Mouse (Mus musculus) heart, embryonic 11.5 days (tissue): ENCODE results near the gene Rhoa. TPM values are rescaled to one million over a fixed set of nuclear protein-coding genes. Genes with fewer than 3 reads are reported as not detected.
A peak's percentile ranks its signal among the peaks of the same experiment; 100 is the strongest.

Experiments
- ATAC-seq: fragments of 200-750 bp; cut with Nextera tagmentation; replicated peaks from 2 replicates; pipeline ENCODE4 v1.8.0; 2017; ENCODE audit warnings: moderate library complexity; ENCODE audit not compliant: insufficient number of reproducible peaks, low FRiP score, low TSS enrichment
- H3K27ac ChIP-seq: fragments of 300-500 bp; sonication (generic); 2 replicates; pipeline ENCODE4 v1.5.1; 2014; ENCODE audit warnings: mild to moderate bottlenecking, low read depth, low read length
- H3K27me3 ChIP-seq: fragments of 300-500 bp; sonication (generic); 2 replicates; pipeline ENCODE4 v1.6.1; 2014; ENCODE audit warnings: mild to moderate bottlenecking, low read length, mixed read lengths; ENCODE audit not compliant: control insufficient read depth, insufficient read depth
- H3K36me3 ChIP-seq: fragments of 300-500 bp; sonication (generic); 2 replicates; pipeline ENCODE4 v1.6.1; 2014; ENCODE audit warnings: mild to moderate bottlenecking, low read length, moderate library complexity, mixed read lengths; ENCODE audit not compliant: control insufficient read depth, insufficient read depth
- H3K4me1 ChIP-seq: fragments of 300-500 bp; sonication (generic); 2 replicates; pipeline ENCODE4 v1.6.1; 2014; ENCODE audit warnings: low read length; ENCODE audit not compliant: control insufficient read depth, insufficient read depth
- H3K4me2 ChIP-seq: fragments of 300-500 bp; sonication (generic); 2 replicates; pipeline ENCODE4 v1.6.1; 2014; ENCODE audit warnings: mild to moderate bottlenecking, moderate library complexity
- H3K4me3 ChIP-seq: fragments of 300-500 bp; sonication (generic); 2 replicates; pipeline ENCODE4 v1.5.1; 2014; ENCODE audit warnings: low read depth, low read length
- H3K9ac ChIP-seq: fragments of 300-500 bp; sonication (generic); 2 replicates; pipeline ENCODE4 v1.6.1; 2014; ENCODE audit warnings: mild to moderate bottlenecking, low read depth, low read length, moderate library complexity
- H3K9me3 ChIP-seq: fragments of 300-500 bp; sonication (generic); replicated peaks from 2 replicates; pipeline ENCODE4 v1.6.1; 2016; ENCODE audit warnings: low read length; ENCODE audit not compliant: control insufficient read depth
- WGBS: fragments of 180-500 bp; shearing (Covaris S2); extraction: QIAGEN DNeasy Blood & Tissue Kit; methylation state at CpG from one replicate; pipeline ENCODE4 v1.1.7; 2014; ENCODE audit not compliant: insufficient replicate concordance; 5-methylcytosine and 5-hydroxymethylcytosine counted together
- polyA plus RNA-seq: library from polyadenylated mRNA; unstranded; fragments of >200 nt; fragmentation: Nextera tagmentation; extraction: Ambion mirVana; gene quantifications from 2 replicates; pipeline ENCODE4 v1.2.1, GENCODE M21; 2014

The Rhoa gene
- polyA plus RNA-seq, 1 experiment from 2014 or later, result 277 TPM

DNA sequence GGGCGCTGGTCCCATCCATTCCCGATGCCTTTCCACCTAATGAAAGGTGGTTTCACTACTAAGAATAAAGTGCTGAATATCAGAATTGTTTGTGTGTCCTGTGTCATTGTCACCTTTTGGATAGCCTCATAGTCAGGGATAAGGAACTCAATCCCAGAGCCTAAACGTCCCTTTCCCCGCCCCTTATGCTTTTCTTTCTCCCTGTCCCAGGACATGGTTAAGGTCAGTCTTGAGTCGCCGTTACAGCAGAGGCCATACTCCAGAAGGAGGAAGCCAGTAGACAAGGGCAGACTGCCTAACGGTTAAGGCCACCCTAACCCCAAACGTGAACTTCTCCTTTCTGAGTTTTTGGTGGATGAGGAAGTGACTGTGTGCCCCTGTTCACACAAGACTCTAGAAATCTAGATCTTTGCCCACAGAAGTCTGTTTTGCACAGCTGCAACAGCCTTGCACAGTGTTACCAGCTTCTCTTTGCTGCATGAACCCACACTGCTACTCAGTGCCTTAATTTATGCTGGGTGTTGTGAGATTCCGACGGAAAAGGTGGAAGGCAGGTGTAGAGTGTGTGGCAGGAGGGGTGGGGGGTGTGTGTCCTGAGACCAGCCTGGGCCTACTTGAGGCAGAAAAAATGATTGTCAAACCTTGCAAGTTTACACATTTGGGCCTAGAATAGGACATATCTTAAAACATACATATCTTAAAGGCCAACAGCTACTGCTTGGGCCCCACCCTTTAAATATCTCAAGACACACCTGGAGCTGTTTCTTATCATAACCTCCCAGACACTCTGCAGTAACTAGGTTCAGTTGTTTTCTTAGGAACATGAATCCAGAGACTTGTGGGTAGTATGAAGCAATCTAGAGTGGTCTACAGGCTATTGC, 34.6 kb downstream of the Rhoa start:
- Histone ChIP-seq H3K9ac (peak overlapping the region; percentile 97), H3K4me2 (peak overlapping the region; percentile 77), H3K9me3 (no peaks in the 10 kb centered on the region), H3K36me3 (no peaks in the 10 kb centered on the region; the same call in 1 of the 2 replicates), H3K27ac (peak overlapping the region; percentile 98), H3K27me3 (no peaks in the 10 kb centered on the region), H3K4me1 (peaks cover 26% of the 10 kb centered on the region), H3K4me3 (peak overlapping the region; percentile 85)
- 48% methylated on average over 10 of the region's 10 CpGs for WGBS
- peak; percentile 64 for ATAC-seq

DNA sequence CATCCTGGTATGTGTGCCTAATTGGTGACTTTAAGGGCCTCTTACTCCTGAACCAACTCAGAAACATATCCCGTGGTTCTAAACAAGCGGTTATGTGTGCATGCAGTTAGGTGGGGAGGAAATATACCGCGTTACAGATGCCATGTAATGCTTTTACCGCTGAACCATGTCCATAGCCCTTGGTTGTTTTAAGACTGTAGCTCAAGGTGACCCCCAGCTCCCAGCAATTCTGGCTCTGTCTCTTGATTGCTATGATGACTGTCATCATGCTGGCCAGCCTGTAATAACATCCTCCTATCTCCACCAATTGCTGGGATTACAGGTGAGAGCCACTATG, 35.2 kb downstream of the Rhoa start:
- no peaks in the 10 kb centered on the region for H3K27me3 ChIP-seq
- ATAC-seq, result no peak
- no peaks in the 10 kb centered on the region; the same call in 1 of the 2 replicates for H3K36me3 ChIP-seq
- H3K4me1 ChIP-seq, result peaks cover 26% of the 10 kb centered on the region
- H3K4me2 ChIP-seq, result peak overlapping the region; percentile 77
- peak overlapping the region; percentile 23; the same call in 1 of the 2 replicates for H3K4me3 ChIP-seq
- H3K9ac ChIP-seq, result peak overlapping the region; percentile 97
- H3K9me3 ChIP-seq, result no peaks in the 10 kb centered on the region
- WGBS, result 79% methylated on average over 5 of the region's 5 CpGs
- peak overlapping the region; percentile 98 for H3K27ac ChIP-seq

DNA sequence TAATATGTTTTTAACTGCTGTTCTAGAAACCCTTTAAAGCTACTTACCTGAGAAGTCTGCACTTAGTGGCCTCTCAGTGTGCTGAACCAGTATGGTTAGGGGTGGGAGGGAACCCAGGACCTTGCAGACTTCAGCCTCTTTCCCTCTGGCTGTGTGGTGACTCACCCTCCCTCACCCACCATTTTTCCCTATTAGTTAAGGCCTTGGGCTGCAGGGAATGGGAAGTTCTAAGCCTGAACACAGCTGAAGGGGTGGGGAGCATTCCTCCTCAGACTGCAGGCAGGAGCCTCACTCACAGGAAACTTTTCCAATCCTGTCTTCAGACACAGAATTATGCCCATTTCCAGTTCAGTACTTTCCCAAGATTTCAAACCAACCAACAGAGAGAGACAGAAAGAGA, 35.9 kb downstream of the Rhoa start:
- peaks cover 26% of the 10 kb centered on the region for H3K4me1 ChIP-seq
- no peaks in the 10 kb centered on the region for H3K27me3 ChIP-seq
- no peaks in the 10 kb centered on the region for H3K9me3 ChIP-seq
- peak overlapping the region; percentile 77 for H3K4me2 ChIP-seq
- no peak overlapping the region for H3K4me3 ChIP-seq
- no peaks in the 10 kb centered on the region; the same call in 1 of the 2 replicates for H3K36me3 ChIP-seq
- peak overlapping the region; percentile 98 for H3K27ac ChIP-seq
- no peak for ATAC-seq
- peak overlapping the region; percentile 28; the same call in 1 of the 2 replicates for H3K9ac ChIP-seq

DNA sequence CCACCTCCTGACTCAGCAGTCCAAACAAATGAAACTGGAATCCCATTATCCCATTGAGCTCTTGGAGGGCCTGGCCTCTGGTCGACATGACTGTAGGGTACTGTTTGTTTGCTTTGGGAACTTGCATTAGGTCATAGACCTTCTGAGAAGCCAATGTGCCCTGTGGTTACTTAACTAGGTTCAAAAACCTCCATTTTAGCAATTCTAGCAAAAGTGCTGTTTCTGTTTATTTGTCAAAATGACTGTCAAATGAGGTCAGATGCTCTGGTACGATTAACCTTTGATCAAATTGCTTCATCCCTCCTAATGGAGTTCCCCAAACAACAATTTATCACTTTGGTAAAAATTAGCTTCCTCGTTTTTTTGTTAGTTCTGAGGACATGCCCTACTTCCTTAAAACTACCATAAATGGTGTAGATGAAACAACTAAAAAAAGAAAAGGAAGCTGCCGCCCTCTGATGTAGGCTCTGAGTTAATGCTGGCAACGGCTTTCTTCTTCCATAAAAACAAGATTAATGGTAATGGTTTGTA, 36.4 kb downstream of the Rhoa start:
- H3K27ac ChIP-seq, result peak overlapping the region; percentile 98; the same call in 1 of the 2 replicates
- H3K4me1 ChIP-seq, result peaks cover 26% of the 10 kb centered on the region
- no peak overlapping the region for H3K4me3 ChIP-seq
- 50% methylated on average over 5 of the region's 5 CpGs for WGBS
- H3K9ac ChIP-seq, result no peak overlapping the region
- no peaks in the 10 kb centered on the region for H3K9me3 ChIP-seq
- no peaks in the 10 kb centered on the region; the same call in 1 of the 2 replicates for H3K36me3 ChIP-seq
- no peak for ATAC-seq
- H3K27me3 ChIP-seq, result no peaks in the 10 kb centered on the region
- H3K4me2 ChIP-seq, result no peak overlapping the region

DNA sequence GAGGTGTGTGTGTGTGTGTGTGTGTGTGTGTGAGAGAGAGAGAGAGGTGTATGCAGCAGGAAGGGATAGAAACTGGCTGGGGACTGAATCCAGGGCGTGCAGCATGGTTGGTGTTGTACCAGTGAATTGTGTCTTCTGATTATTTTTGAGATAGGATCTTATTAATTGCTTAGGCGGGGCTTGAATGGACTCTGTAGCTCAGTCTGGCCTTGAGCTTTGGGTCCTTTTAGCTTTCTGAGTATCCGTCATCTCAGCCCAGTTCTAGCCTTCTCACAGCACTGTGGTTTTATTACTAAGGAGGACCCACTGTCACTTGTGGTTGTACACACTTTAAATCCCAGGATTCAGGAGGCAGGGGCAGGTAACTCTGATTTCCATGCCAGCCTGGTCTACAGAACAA, 37.4 kb downstream of the Rhoa start:
- no peaks in the 10 kb centered on the region for H3K27me3 ChIP-seq
- no peak for ATAC-seq
- H3K4me2 ChIP-seq, result no peak overlapping the region
- 84% methylated on average over 3 of the region's 3 CpGs for WGBS
- no peak overlapping the region; the same call in 1 of the 2 replicates for H3K9ac ChIP-seq
- no peaks in the 10 kb centered on the region for H3K9me3 ChIP-seq
- H3K4me1 ChIP-seq, result peaks cover 25% of the 10 kb centered on the region
- no peaks in the 10 kb centered on the region for H3K36me3 ChIP-seq
- H3K27ac ChIP-seq, result 0 out of 2 replicates have a peak overlapping the region, but pooled peaks have one; percentile 22
- H3K4me3 ChIP-seq, result no peak overlapping the region

DNA sequence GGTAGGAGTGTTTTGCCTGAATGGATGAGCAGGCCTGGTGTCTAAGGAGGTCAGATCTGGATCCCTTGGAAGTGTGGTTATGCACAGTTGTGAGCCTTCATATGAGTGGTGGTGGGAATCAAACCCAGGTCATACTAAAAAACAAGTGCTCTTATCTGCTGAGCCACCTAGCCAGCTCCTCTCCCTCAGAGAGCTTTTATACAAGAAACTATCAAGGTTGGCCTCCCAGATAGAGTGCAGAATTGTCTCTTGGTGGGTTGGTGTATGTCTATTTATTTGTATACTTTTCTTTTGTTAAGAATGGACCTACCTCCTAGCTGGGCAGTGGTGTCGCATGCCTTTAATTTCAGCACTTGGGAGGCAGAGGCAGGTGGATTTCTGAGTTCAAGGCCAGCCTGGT, 37.9 kb downstream of the Rhoa start:
- H3K4me3 ChIP-seq, result no peak overlapping the region
- no peaks in the 10 kb centered on the region for H3K9me3 ChIP-seq
- peaks cover 26% of the 10 kb centered on the region for H3K4me1 ChIP-seq
- no peak overlapping the region for H3K4me2 ChIP-seq
- 96% methylated on average over 1 of the region's 1 CpGs for WGBS
- ATAC-seq, result no peak
- no peaks in the 10 kb centered on the region for H3K36me3 ChIP-seq
- H3K27ac ChIP-seq, result no peak overlapping the region
- H3K9ac ChIP-seq, result no peak overlapping the region; the same call in 1 of the 2 replicates
- no peaks in the 10 kb centered on the region for H3K27me3 ChIP-seq

DNA sequence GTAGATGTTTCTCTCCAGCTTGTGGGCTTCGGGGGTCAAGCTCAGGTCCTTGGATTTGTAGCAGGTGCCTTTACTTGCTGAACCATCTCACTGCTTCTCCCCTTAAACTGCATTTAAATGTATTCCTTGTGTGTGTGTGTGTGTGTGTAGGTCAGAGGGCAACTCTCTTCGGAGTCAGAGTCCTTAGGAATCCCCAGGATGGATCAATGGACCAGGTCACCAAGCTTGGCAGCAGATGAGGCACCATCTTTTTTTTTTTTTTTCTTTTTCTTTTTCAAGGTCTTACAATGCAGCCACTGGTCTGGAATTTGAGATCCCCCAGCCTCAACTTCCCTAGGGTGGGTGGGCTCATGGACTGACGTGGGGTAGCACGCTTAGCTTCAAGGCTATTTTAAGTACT, 38.5 kb downstream of the Rhoa start:
- no peak for ATAC-seq
- Histone ChIP-seq H3K27me3 (no peaks in the 10 kb centered on the region), H3K4me3 (no peak overlapping the region), H3K9ac (no peak overlapping the region), H3K36me3 (no peaks in the 10 kb centered on the region), H3K4me2 (no peak overlapping the region), H3K9me3 (no peaks in the 10 kb centered on the region), H3K4me1 (peaks cover 29% of the 10 kb centered on the region), H3K27ac (no peak overlapping the region)
- WGBS, result 81% methylated on average over 4 of the region's 4 CpGs

DNA sequence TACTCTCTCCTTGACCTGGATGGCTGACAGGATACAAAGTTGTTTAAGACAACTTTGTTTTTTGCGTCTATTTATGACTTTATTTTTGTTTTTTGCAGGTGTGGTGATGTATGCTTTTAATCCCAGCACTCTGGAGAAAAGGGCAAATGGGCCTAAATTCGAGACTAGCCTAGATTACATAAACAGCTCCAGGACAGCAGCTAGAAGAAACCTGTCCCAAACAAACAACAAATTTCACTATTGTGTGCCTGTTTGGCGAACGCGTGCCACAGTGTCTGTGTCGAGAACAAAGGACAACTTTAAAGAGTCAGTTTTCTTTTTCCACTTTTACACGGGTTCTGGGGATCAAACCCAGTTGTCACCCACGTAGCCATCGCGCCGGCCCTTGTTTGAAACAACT, 41.1 kb downstream of the Rhoa start:
- Histone ChIP-seq H3K9me3 (no peaks in the 10 kb centered on the region), H3K9ac (peak overlapping the region; percentile 79), H3K4me2 (peak overlapping the region; percentile 92), H3K4me3 (peak overlapping the region; percentile 96), H3K36me3 (peaks cover 17% of the 10 kb centered on the region), H3K27ac (peak overlapping the region; percentile 97), H3K27me3 (no peaks in the 10 kb centered on the region), H3K4me1 (peaks cover 7% of the 10 kb centered on the region)
- no peak for ATAC-seq
- 6% methylated on average over 11 of the region's 11 CpGs for WGBS
